Mouse (Mus musculus) liver, postnatal 0 days (tissue): ENCODE measurements around the gene Tmem248.

Source experiments
- CTCF ChIP-seq: sonication (generic); IDR thresholded peaks from 2 replicates; pipeline ENCODE4 v1.5.1; 2016; ENCODE audit warnings: antibody characterized with exemption, low read depth
- EP300 ChIP-seq: IDR thresholded peaks from 2 replicates; pipeline ENCODE4 v1.6.1; 2016; ENCODE audit warnings: antibody characterized with exemption, low read depth, mild to moderate bottlenecking

GRCm38 (mm10) chr5:130171956-130172601, 44.8 kb upstream of the Tmem248 start:
- TF ChIP-seq CTCF (no peak), EP300 (no peak)
